Mouse (Mus musculus) midbrain, embryonic 11.5 days (tissue): ENCODE measurements around the gene Ctso. TPM values are rescaled to one million over a fixed set of nuclear protein-coding genes. Genes with fewer than 3 reads are reported as not detected.

ENCODE experiments used
- ATAC-seq: fragments of 200-750 bp; cut with Nextera tagmentation; 2 replicates; pipeline ENCODE4 v1.8.0; 2017; ENCODE audit warnings: moderate TSS enrichment, moderate library complexity; ENCODE audit not compliant: low FRiP score
- DNase-seq: peaks from one replicate; pipeline ENCODE4 v3.0.0; 2015; ENCODE audit warnings: low spot score; ENCODE audit errors: missing footprints
- H3K27ac ChIP-seq: fragments of 300-500 bp; sonication (generic); 2 replicates; pipeline ENCODE4 v1.5.1; 2014; ENCODE audit warnings: low read depth, low read length
- H3K27me3 ChIP-seq: fragments of 300-500 bp; sonication (generic); 2 replicates; pipeline ENCODE4 v1.6.1; 2014; ENCODE audit warnings: mild to moderate bottlenecking, low read length, moderate library complexity, mixed read lengths; ENCODE audit not compliant: control insufficient read depth, insufficient read depth
- H3K36me3 ChIP-seq: fragments of 300-500 bp; sonication (generic); 2 replicates; pipeline ENCODE4 v1.6.1; 2014; ENCODE audit warnings: mild to moderate bottlenecking, low read length, moderate library complexity, mixed read lengths; ENCODE audit not compliant: control insufficient read depth, insufficient read depth
- H3K4me1 ChIP-seq: fragments of 300-500 bp; sonication (generic); 2 replicates; pipeline ENCODE4 v1.6.1; 2014; ENCODE audit warnings: low read length; ENCODE audit not compliant: control insufficient read depth, insufficient read depth
- H3K4me2 ChIP-seq: fragments of 300-500 bp; sonication (generic); 2 replicates; pipeline ENCODE4 v1.6.1; 2014; ENCODE audit warnings: mild to moderate bottlenecking, moderate library complexity
- H3K4me3 ChIP-seq: fragments of 300-500 bp; sonication (generic); 2 replicates; pipeline ENCODE4 v1.5.1; 2014; ENCODE audit warnings: low read depth, low read length
- H3K9ac ChIP-seq: fragments of 300-500 bp; sonication (generic); 2 replicates; pipeline ENCODE4 v1.6.1; 2014; ENCODE audit warnings: low read length
- H3K9me3 ChIP-seq: fragments of 300-500 bp; sonication (generic); 2 replicates; pipeline ENCODE4 v1.6.1; 2016; ENCODE audit warnings: low read length; ENCODE audit not compliant: control insufficient read depth
- WGBS: fragments of 180-500 bp; shearing (Covaris S2); extraction: QIAGEN DNeasy Blood & Tissue Kit; methylation state at CpG from one replicate; pipeline ENCODE4 v1.1.7; 2014; 5-methylcytosine and 5-hydroxymethylcytosine counted together
- polyA plus RNA-seq: library from polyadenylated mRNA; unstranded; fragments of >200 nt; fragmentation: Nextera tagmentation; extraction: Ambion mirVana; gene quantifications from 2 replicates; pipeline ENCODE4 v1.2.1, GENCODE M21; 2014

The Ctso gene
- polyA plus RNA-seq, 1 experiment from 2014 or later = 6.0 TPM

GRCm38 (mm10) chr3:81976102-81976501 is 43.7 kb downstream of the Ctso start, which contains the start of gene Tdo2:
Gene Tdo2 (minus strand): TSS chr3:81976202.
- no peaks in the 10 kb centered on the region for H3K36me3 ChIP-seq
- H3K4me3 ChIP-seq = no peak within 1 kb of the TSS
- H3K9ac ChIP-seq = no peak within 1 kb of the TSS
- H3K4me2 ChIP-seq = no peak within 1 kb of the TSS
- H3K9me3 ChIP-seq = no peaks in the 10 kb centered on the region
- no peak for ATAC-seq
- no peak for DNase-seq
- no peaks in the 10 kb centered on the region for H3K4me1 ChIP-seq
- H3K27me3 ChIP-seq = no peaks in the 10 kb centered on the region
- H3K27ac ChIP-seq = no peak within 1 kb of the TSS

DNA sequence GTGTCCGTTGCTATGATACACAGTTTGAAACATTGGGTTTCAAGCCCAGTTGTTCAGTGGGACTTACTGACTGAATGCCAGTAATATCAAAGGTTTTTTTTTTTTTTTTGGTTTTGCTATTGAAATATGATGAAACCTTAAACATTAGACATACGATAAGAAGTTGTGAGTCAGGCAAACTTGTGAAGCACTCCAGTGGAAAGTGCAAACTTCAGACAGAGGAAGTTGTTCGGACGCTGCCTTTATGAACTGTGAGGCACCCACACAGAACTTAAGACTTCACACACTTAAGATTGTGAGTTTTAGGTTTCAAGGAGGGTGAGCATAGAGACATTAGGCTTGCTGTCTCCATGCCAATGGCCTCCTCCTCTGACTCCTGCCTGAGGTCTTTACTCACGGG is 49.2 kb downstream of the Ctso start:
- Histone ChIP-seq H3K27ac (no peak overlapping the region), H3K4me2 (no peak overlapping the region), H3K27me3 (no peaks in the 10 kb centered on the region), H3K9me3 (no peaks in the 10 kb centered on the region), H3K4me1 (no peaks in the 10 kb centered on the region), H3K4me3 (no peak overlapping the region), H3K36me3 (no peaks in the 10 kb centered on the region), H3K9ac (no peak overlapping the region)
- DNase-seq = no peak
- 96% methylated on average over 5 of the region's 5 CpGs for WGBS
- no peak for ATAC-seq

DNA sequence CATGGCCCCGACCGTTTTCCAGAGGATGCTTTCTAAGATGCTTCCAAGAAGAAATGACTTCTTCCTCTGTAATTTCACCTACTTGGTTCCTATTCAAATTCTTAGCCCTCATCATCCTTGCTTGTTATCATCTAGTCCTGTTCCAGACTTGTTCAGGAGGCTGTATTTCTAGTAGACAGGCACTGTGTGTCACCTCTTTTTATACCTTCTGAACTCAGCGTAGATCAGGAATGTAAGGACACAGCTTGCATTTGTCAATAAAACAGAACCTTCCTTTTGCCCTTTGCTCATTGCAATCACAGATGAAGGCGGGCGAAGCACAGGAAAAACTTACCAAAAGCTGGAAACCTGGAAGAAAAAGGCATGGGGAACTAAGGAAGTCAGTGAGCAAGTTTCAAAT is 49.6 kb downstream of the Ctso start, which contains the start of gene Asic5:
Asic5 (plus strand) TSS at position 301 of the 400 bp plus-strand sequence.
- WGBS = 93% methylated on average over 5 of the region's 5 CpGs
- Histone ChIP-seq H3K27me3 (no peaks in the 10 kb centered on the region), H3K27ac (no peak within 1 kb of the TSS), H3K4me2 (no peak within 1 kb of the TSS), H3K36me3 (no peaks in the 10 kb centered on the region), H3K9ac (no peak within 1 kb of the TSS), H3K4me3 (no peak within 1 kb of the TSS), H3K9me3 (no peaks in the 10 kb centered on the region), H3K4me1 (no peaks in the 10 kb centered on the region)
- no peak for ATAC-seq
- DNase-seq = no peak

DNA sequence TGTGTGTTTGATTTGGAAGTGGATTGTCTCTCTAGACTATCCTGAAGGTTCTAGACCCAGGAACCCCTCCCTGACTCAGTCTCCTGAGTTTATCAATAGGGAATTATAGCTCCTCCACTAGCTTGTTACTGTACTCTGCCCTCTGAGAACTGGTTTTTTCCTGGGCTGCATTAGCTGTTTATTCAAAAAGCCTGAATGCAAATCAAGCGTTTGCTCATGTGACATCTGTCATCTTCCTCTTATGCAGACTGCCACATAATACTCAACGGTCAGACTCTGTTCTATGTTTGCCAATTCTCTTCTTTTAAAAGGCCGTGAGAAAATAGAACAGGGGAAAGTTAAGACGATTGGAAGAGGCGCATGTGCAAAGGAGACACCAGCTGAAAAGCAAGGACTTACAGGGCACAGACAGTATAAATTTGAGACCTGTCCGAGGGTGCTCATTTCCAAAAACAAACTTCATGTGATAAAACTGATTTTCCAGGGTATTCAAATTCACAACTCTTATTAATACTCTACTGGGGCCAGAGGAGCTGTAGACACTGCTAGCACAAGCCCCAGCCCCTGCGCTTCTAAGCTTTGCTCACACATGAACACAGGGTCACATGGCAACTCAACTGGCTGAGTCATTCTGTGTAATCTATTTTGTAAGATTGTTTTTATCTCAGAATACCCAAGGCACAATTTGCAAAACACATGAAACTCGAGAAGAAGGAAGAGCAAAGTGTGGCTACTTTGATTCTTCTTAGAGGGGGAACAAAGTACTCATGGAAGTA is 50.9 kb downstream of the Ctso start:
- 87% methylated on average over 8 of the region's 8 CpGs for WGBS
- Histone ChIP-seq H3K4me1 (no peaks in the 10 kb centered on the region), H3K4me3 (no peak overlapping the region), H3K36me3 (no peaks in the 10 kb centered on the region), H3K4me2 (no peak overlapping the region), H3K9ac (no peak overlapping the region), H3K27me3 (no peaks in the 10 kb centered on the region), H3K27ac (no peak overlapping the region), H3K9me3 (no peaks in the 10 kb centered on the region)
- DNase-seq (no peak), ATAC-seq (no peak)

GRCm38 (mm10) chr3:81985100-81985499 is 52.7 kb downstream of the Ctso start:
- Histone ChIP-seq H3K36me3 (no peaks in the 10 kb centered on the region), H3K27ac (no peak overlapping the region), H3K4me2 (no peak overlapping the region), H3K9ac (no peak overlapping the region), H3K4me3 (no peak overlapping the region), H3K4me1 (no peaks in the 10 kb centered on the region), H3K9me3 (no peaks in the 10 kb centered on the region), H3K27me3 (no peaks in the 10 kb centered on the region)
- DNase-seq = no peak
- no peak for ATAC-seq
- 61% methylated on average over 1 of the region's 1 CpGs for WGBS

DNA sequence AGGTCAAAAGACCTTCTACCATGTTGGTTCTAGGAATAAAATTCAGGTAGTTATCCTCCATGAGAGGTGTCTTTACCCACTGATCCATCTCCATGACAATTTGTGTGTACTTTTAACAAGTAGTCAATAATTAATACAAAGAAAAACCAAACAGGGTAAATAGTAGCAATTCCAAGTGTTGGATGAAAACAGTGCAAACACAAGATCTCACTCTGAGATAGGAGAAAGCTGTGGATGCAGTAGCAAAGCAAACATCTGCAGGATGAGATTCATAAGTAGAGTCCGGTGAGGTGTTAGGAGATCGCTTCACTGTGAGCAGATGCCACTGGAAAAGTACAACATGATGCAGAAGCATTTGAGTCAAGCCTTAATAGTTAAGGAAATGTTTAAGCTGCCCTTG is 53.7 kb downstream of the Ctso start:
- H3K9ac ChIP-seq = no peak overlapping the region
- no peaks in the 10 kb centered on the region for H3K4me1 ChIP-seq
- no peak overlapping the region for H3K4me3 ChIP-seq
- 89% methylated on average over 2 of the region's 2 CpGs for WGBS
- H3K27ac ChIP-seq = no peak overlapping the region
- no peaks in the 10 kb centered on the region for H3K36me3 ChIP-seq
- no peaks in the 10 kb centered on the region for H3K27me3 ChIP-seq
- ATAC-seq = no peak
- peak; percentile 10 for DNase-seq
- no peak overlapping the region for H3K4me2 ChIP-seq
- no peaks in the 10 kb centered on the region for H3K9me3 ChIP-seq

GRCm38 (mm10) chr3:81987628-81988027 is 55.2 kb downstream of the Ctso start:
- DNase-seq (no peak), ATAC-seq (no peak)
- Histone ChIP-seq H3K4me2 (no peak overlapping the region), H3K36me3 (no peaks in the 10 kb centered on the region), H3K9ac (no peak overlapping the region), H3K4me1 (no peaks in the 10 kb centered on the region), H3K4me3 (no peak overlapping the region), H3K9me3 (no peaks in the 10 kb centered on the region), H3K27me3 (no peaks in the 10 kb centered on the region), H3K27ac (no peak overlapping the region)
- 92% methylated on average over 3 of the region's 3 CpGs for WGBS

DNA sequence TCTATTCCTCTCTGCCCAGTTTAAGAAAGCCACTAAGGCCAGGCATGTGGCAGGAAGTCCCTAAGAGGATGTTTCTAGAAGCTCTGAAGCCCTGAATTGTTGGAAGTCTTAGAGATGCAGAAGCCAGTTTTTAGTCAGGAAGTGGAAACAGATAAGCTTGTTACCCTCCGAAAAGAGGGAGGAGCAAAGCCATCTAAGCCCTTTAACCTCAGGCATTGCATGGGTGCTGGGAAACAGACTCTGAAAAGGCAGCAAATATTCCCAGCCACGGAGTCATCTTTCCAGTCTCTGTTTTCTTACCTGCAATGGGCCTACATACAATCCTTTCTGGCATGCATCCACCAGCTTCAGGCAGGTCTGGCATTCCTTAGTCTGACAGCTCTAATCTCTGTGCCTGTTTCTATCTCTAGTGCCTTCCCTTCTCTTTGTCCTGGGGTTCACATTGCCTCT is 57.3 kb downstream of the Ctso start:
- 53% methylated on average over 2 of the region's 2 CpGs for WGBS
- H3K9me3 ChIP-seq = no peaks in the 10 kb centered on the region
- no peaks in the 10 kb centered on the region for H3K4me1 ChIP-seq
- no peak overlapping the region for H3K4me2 ChIP-seq
- H3K27ac ChIP-seq = no peak overlapping the region
- ATAC-seq (no peak), DNase-seq (peak; percentile 23)
- H3K9ac ChIP-seq = no peak overlapping the region
- H3K4me3 ChIP-seq = no peak overlapping the region
- H3K36me3 ChIP-seq = no peaks in the 10 kb centered on the region
- no peaks in the 10 kb centered on the region for H3K27me3 ChIP-seq

DNA sequence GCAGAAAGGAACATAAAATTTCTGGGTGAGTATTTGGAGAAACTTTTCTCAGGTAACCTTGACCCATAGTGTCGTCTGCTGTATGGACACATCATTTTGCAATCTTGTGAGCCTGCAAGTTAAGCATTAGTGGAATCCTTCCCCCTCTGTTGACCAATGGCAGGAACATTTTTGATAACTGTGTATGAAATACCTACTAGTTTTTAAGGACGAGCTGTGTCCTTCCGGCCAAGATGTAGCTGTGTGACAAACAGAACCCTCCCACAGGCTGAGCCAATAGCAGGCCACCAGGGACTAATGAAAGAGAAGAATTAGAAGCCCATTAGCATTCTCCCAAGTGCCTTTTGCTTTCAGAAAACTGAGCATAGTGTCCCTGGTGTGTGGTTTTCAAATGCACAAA is 58.1 kb downstream of the Ctso start:
- no peak overlapping the region for H3K4me2 ChIP-seq
- H3K4me1 ChIP-seq = no peaks in the 10 kb centered on the region
- 76% methylated on average over 3 of the region's 3 CpGs for WGBS
- H3K4me3 ChIP-seq = no peak overlapping the region
- no peaks in the 10 kb centered on the region for H3K36me3 ChIP-seq
- no peak for ATAC-seq
- no peak overlapping the region for H3K9ac ChIP-seq
- no peak overlapping the region for H3K27ac ChIP-seq
- DNase-seq = peak; percentile 44
- H3K9me3 ChIP-seq = no peaks in the 10 kb centered on the region
- H3K27me3 ChIP-seq = no peaks in the 10 kb centered on the region
